Mouse (Mus musculus): ENCODE results near the gene Ifit3b.

- TF ChIP-seq EP300 (optimal IDR thresholded peaks at IDR 0.05), result no peak
- TF ChIP-seq CTCF (IDR thresholded peaks at IDR 0.05; ENCODE audit: low read depth), result no peak
Measured at GRCm38 (mm10) chr19:34620871-34621270, 13.1 kb downstream of the Ifit3b start.
